Mouse (Mus musculus) intestine, postnatal 0 days (tissue): ENCODE data around the gene Ribc1. TPM values are rescaled to one million over a fixed set of nuclear protein-coding genes. Genes with fewer than 3 reads are reported as not detected.

Source experiments
- ATAC-seq: fragments of 200-750 bp; cut with Nextera tagmentation; 2 replicates; pipeline ENCODE4 v1.8.0; 2017; ENCODE audit warnings: mild to moderate bottlenecking, moderate TSS enrichment, moderate library complexity
- H3K27ac ChIP-seq: fragments of 300-500 bp; sonication (generic); 2 replicates; pipeline ENCODE4 v1.5.1; 2014; ENCODE audit warnings: mild to moderate bottlenecking, low read depth, low read length, moderate library complexity
- H3K27me3 ChIP-seq: fragments of 300-500 bp; sonication (generic); replicated peaks from 2 replicates; pipeline ENCODE4 v1.6.1; 2014; ENCODE audit warnings: low read length, mixed read lengths; ENCODE audit not compliant: control insufficient read depth, insufficient read depth
- H3K36me3 ChIP-seq: fragments of 300-500 bp; sonication (generic); 2 replicates; pipeline ENCODE4 v1.6.1; 2014; ENCODE audit warnings: mild to moderate bottlenecking, moderate library complexity; ENCODE audit not compliant: control insufficient read depth, insufficient read depth
- H3K4me1 ChIP-seq: fragments of 300-500 bp; sonication (generic); replicated peaks from 2 replicates; pipeline ENCODE4 v1.6.1; 2014; ENCODE audit warnings: antibody characterized with exemption, low read length, mixed read lengths; ENCODE audit not compliant: control insufficient read depth, insufficient read depth
- H3K4me2 ChIP-seq: fragments of 300-500 bp; sonication (generic); replicated peaks from 2 replicates; pipeline ENCODE4 v1.6.1; 2014; ENCODE audit warnings: low read depth, mild to moderate bottlenecking, moderate library complexity
- H3K4me3 ChIP-seq: fragments of 300-500 bp; sonication (generic); 2 replicates; pipeline ENCODE4 v1.5.1; 2014; ENCODE audit warnings: low read depth, low read length
- H3K9ac ChIP-seq: fragments of 300-500 bp; sonication (generic); 2 replicates; pipeline ENCODE4 v1.6.1; 2014; ENCODE audit warnings: mild to moderate bottlenecking, low read depth, low read length
- H3K9me3 ChIP-seq: fragments of 300-500 bp; sonication (generic); 2 replicates; pipeline ENCODE4 v1.6.1; 2016; ENCODE audit warnings: mixed run types; ENCODE audit not compliant: control insufficient read depth
- CTCF ChIP-seq: sonication (generic); IDR thresholded peaks from 2 replicates; pipeline ENCODE4 v1.5.1; 2016; ENCODE audit warnings: low read depth, mild to moderate bottlenecking, control low read depth, antibody characterized with exemption, moderate library complexity
- WGBS: fragments of 180-500 bp; shearing (Covaris S2); extraction: QIAGEN DNeasy Blood & Tissue Kit; methylation state at CpG from one replicate; pipeline ENCODE4 v1.1.7; 2014; 5-methylcytosine and 5-hydroxymethylcytosine counted together
- polyA plus RNA-seq: library from polyadenylated mRNA; unstranded; fragments of >200 nt; fragmentation: Nextera tagmentation; extraction: Ambion mirVana; gene quantifications from 2 replicates; pipeline ENCODE4 v1.2.1, GENCODE M21; 2015

The Ribc1 gene
- polyA plus RNA-seq, 1 experiment from 2014 or later = 2.1 TPM

GRCm38 (mm10) chrX:152019294-152019693 is 3.2 kb upstream of the Ribc1 start:
- TF ChIP-seq CTCF = no peak
- no peaks in the 10 kb centered on the region for H3K9me3 ChIP-seq
- H3K4me1 ChIP-seq = no peaks in the 10 kb centered on the region
- no peak overlapping the region for H3K27ac ChIP-seq
- H3K4me3 ChIP-seq = no peak overlapping the region
- H3K27me3 ChIP-seq = no peaks in the 10 kb centered on the region
- H3K36me3 ChIP-seq = no peaks in the 10 kb centered on the region
- WGBS = 65% methylated on average over 2 of the region's 2 CpGs
- H3K9ac ChIP-seq = no peak overlapping the region
- no peak for ATAC-seq
- no peak overlapping the region for H3K4me2 ChIP-seq

GRCm38 (mm10) chrX:152017186-152017585 is 1.1 kb upstream of the Ribc1 start:
- peak overlapping the region; percentile 70 for H3K4me2 ChIP-seq
- no peak for TF ChIP-seq CTCF
- no peaks in the 10 kb centered on the region for H3K4me1 ChIP-seq
- H3K9me3 ChIP-seq = no peaks in the 10 kb centered on the region
- peak overlapping the region; percentile 56 for H3K9ac ChIP-seq
- no peaks in the 10 kb centered on the region for H3K27me3 ChIP-seq
- no peaks in the 10 kb centered on the region for H3K36me3 ChIP-seq
- ATAC-seq = no peak
- H3K27ac ChIP-seq = 0 out of 2 replicates have a peak overlapping the region, but pooled peaks have one; percentile 75
- WGBS = 20% methylated on average over 14 of the region's 14 CpGs
- peak overlapping the region; percentile 56 for H3K4me3 ChIP-seq

- Histone ChIP-seq H3K9me3 (no peaks in the 10 kb centered on the region), H3K9ac (peak overlapping the region; percentile 56), H3K4me1 (no peaks in the 10 kb centered on the region), H3K27ac (peak overlapping the region; percentile 54; the same call in 1 of the 2 replicates), H3K36me3 (no peaks in the 10 kb centered on the region), H3K27me3 (no peaks in the 10 kb centered on the region; the same call in 1 of the 2 replicates), H3K4me3 (peak overlapping the region; percentile 56), H3K4me2 (peak overlapping the region; percentile 70)
- 17% methylated on average over 11 of the region's 11 CpGs for WGBS
- TF ChIP-seq CTCF = peak; percentile 43
- peak; percentile 28 for ATAC-seq
These were observed 344 bp downstream of the Ribc1 start for GRCm38 (mm10) chrX:152015752-152016150.

DNA sequence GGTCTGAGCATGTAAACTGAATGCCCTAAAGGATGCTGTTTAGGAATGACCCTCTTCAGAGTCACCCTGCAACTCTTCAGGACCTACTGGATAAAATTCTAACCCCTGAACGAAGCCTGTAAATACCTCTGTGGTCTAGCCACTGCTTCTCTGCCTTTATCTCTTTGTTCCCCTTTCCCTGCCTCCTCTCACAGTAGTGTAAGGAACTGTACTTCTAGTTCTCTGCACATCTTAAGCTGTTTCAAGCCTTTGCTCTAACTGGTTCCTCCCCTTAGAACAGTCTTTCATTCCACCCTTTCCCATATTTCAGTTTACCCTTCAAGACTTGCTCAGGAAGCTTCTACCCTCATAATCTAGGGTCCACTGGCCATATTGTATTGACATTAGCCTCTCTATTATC is 8.2 kb downstream of the Ribc1 start:
- H3K9me3 ChIP-seq = no peaks in the 10 kb centered on the region
- H3K27me3 ChIP-seq = no peaks in the 10 kb centered on the region; the same call in 1 of the 2 replicates
- H3K9ac ChIP-seq = no peak overlapping the region
- H3K36me3 ChIP-seq = peaks cover 13% of the 10 kb centered on the region; the same call in 1 of the 2 replicates
- no peak for TF ChIP-seq CTCF
- no peak overlapping the region for H3K4me2 ChIP-seq
- 72% methylated on average over 1 of the region's 1 CpGs for WGBS
- no peak for ATAC-seq
- H3K4me3 ChIP-seq = no peak overlapping the region
- H3K27ac ChIP-seq = no peak overlapping the region
- H3K4me1 ChIP-seq = no peaks in the 10 kb centered on the region

- Histone ChIP-seq H3K4me2 (peak overlapping the region; percentile 67; the same call in 1 of the 2 replicates), H3K36me3 (peaks cover 13% of the 10 kb centered on the region; the same call in 1 of the 2 replicates), H3K9me3 (no peaks in the 10 kb centered on the region), H3K27me3 (no peaks in the 10 kb centered on the region), H3K27ac (no peak overlapping the region), H3K4me1 (no peaks in the 10 kb centered on the region), H3K9ac (no peak overlapping the region), H3K4me3 (no peak overlapping the region)
- no peak for TF ChIP-seq CTCF
- 52% methylated on average over 2 of the region's 2 CpGs for WGBS
- no peak for ATAC-seq
These were observed 13.2 kb downstream of the Ribc1 start for GRCm38 (mm10) chrX:152002865-152003264.

DNA sequence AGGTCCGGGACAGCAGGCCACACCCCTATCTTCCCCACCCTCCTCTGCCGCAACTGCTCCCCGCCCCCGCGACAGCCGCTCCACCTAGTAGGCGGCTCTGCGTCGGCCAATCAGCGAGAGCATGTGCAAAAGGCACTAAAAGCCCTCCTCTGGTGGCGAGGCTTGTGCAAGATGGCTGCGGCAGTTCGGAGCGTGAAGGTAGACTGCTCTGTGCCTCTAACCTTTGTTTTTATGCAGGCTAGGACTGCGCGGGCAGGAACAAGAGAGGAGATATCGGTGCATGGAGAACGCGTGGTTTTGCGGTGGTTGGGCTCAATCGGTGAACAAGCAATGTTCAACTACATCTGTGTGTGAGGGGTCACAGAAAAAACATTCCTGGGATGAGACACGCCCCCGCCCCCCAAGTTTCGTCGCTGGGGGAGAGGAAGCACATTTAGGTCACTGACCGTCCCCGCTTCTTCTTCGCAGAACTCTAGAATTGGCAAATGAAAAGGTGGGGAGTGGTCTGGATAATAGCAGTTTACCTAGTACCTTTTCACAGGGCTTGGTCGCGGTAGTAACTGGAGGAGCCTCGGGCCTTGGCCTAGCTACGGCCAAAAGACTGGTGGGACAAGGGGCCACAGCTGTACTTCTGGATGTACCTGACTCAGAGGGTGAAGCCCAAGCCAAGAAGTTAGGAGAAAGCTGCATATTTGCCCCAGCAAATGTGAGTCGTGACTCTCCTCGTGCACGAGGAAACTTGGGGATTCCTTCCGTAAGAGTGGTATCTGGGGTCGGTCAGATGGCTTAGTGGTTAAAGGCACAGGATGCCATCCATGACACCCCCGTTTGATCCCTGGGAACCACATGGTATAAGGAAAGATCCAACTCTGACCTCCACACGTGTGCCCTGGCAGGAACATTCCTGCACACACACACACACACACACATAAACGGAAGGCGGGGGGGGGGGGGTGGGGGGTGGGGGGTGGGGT is 14.1 kb downstream of the Ribc1 start, which contains the start of gene Hsd17b10:
TSS of gene Hsd17b10 (plus strand) at position 109 of the 974 bp plus-strand sequence.
- peak within 1 kb of the TSS; percentile 67 for H3K4me2 ChIP-seq
- H3K4me3 ChIP-seq = peak within 1 kb of the TSS; percentile 49
- ATAC-seq = peak; percentile 98
- 0 out of 2 replicates have a peak within 1 kb of the TSS, but pooled peaks have one; percentile 42 for H3K9ac ChIP-seq
- peak within 1 kb of the TSS; percentile 57 for H3K27ac ChIP-seq
- peaks cover 13% of the 10 kb centered on the region; the same call in 1 of the 2 replicates for H3K36me3 ChIP-seq
- WGBS = 21% methylated on average over 41 of the region's 41 CpGs
- 0 out of 2 replicates have a peak, but pooled peaks have one; percentile 39 for TF ChIP-seq CTCF
- no peaks in the 10 kb centered on the region for H3K9me3 ChIP-seq
- H3K27me3 ChIP-seq = no peaks in the 10 kb centered on the region
- no peaks in the 10 kb centered on the region for H3K4me1 ChIP-seq
